ENCODE assay signal across 9 mouse cellular contexts in genomic region chr10:66914288-66914975, GRCm38 (mm10).
DNase-seq lines count a peak whose midpoint lies in the region; ATAC-seq and TF ChIP-seq lines count a peak whose summit lies in the region.
"Had no signal": no experiment of that assay in that cellular context is flagged by ENCODE, and none has a peak within 500 bp of the region (broad histone marks: within the 10 kb centered on the region; RNA-seq: fewer than 3 reads in every experiment).

No protein-coding gene starts in this region.

- 50% methylated on average over 12 of the region's 12 CpGs for WGBS in lung, embryonic 16.5 days
- 75% methylated on average over 12 of the region's 12 CpGs for WGBS in lung, adult 2 months
- 31% methylated on average over 12 of the region's 12 CpGs for WGBS in forebrain, embryonic 13.5 days
- WGBS in intestine, embryonic 16.5 days, result 45% methylated on average over 12 of the region's 12 CpGs

- H3K4me1 ChIP-seq in lung, embryonic 16.5 days (replicated peaks; ENCODE audit: control insufficient read depth, insufficient read depth, low read length), result peaks cover 18% of the 10 kb centered on the region; the same call in 1 of the 2 replicates
- H3K4me1 ChIP-seq in lung, adult 2 months (ENCODE audit: control insufficient read depth, insufficient read depth, low read length), result peaks cover 8% of the 10 kb centered on the region
- H3K4me1 ChIP-seq in forebrain, embryonic 13.5 days, result peaks cover 45% of the 10 kb centered on the region
- peaks cover 32% of the 10 kb centered on the region for H3K4me1 ChIP-seq in intestine, embryonic 16.5 days (ENCODE audit: control insufficient read depth, insufficient read depth, low read length)

- H3K36me3 ChIP-seq in lung, embryonic 16.5 days (ENCODE audit: control insufficient read depth, insufficient read depth, low read length), result no peaks in the 10 kb centered on the region
- no peaks in the 10 kb centered on the region for H3K36me3 ChIP-seq in forebrain, embryonic 13.5 days (ENCODE audit: poor library complexity, severe bottlenecking)
- no peaks in the 10 kb centered on the region for H3K36me3 ChIP-seq in intestine, embryonic 16.5 days (ENCODE audit: control insufficient read depth, insufficient read depth, low read length)

- H3K9me3 ChIP-seq in lung, embryonic 16.5 days (ENCODE audit: control insufficient read depth, low read length), result no peaks in the 10 kb centered on the region
- H3K9me3 ChIP-seq in forebrain, embryonic 13.5 days (replicated peaks), result no peaks in the 10 kb centered on the region
- no peaks in the 10 kb centered on the region for H3K9me3 ChIP-seq in intestine, embryonic 16.5 days (ENCODE audit: control insufficient read depth, low read length)

- no peak for TF ChIP-seq POLR2A in lung, adult 2 months (IDR thresholded peaks at IDR 0.05; ENCODE audit: borderline replicate concordance, extremely low read depth, low read depth, low read length)

- no peak overlapping the region for H3K27ac ChIP-seq in lung, embryonic 16.5 days (ENCODE audit: low read length)
- H3K27ac ChIP-seq in forebrain, embryonic 13.5 days, result no peak overlapping the region; the same call in 1 of the 2 replicates
- no peak overlapping the region for H3K27ac ChIP-seq in intestine, embryonic 16.5 days (ENCODE audit: low read length)

- no peaks in the 10 kb centered on the region for H3K27me3 ChIP-seq in lung, embryonic 16.5 days (ENCODE audit: control insufficient read depth, insufficient read depth, low read depth, low read length)
- no peaks in the 10 kb centered on the region for H3K27me3 ChIP-seq in forebrain, embryonic 13.5 days
- no peaks in the 10 kb centered on the region for H3K27me3 ChIP-seq in intestine, embryonic 16.5 days (replicated peaks; ENCODE audit: control insufficient read depth, insufficient read depth, low read length)

- no peak for ATAC-seq in lung, embryonic 16.5 days (ENCODE audit: low read depth)
- no peak for ATAC-seq in forebrain, embryonic 13.5 days
- no peak for ATAC-seq in erythroblast, adult 5-6 weeks (replicated peaks; ENCODE audit: low FRiP score, poor library complexity, severe bottlenecking)
- no peak for ATAC-seq in intestine, embryonic 16.5 days

- H3K9ac ChIP-seq in lung, embryonic 16.5 days (ENCODE audit: low read length), result no peak overlapping the region
- H3K9ac ChIP-seq in forebrain, embryonic 13.5 days, result no peak overlapping the region
- no peak overlapping the region for H3K9ac ChIP-seq in intestine, embryonic 16.5 days (ENCODE audit: low read depth, low read length)

- 0 out of 2 replicates have a peak overlapping the region, but pooled peaks have one; percentile 12 for H3K4me2 ChIP-seq in lung, embryonic 16.5 days (ENCODE audit: low read depth, low read length)
- H3K4me2 ChIP-seq in forebrain, embryonic 13.5 days, result peak overlapping the region; percentile 5; the same call in 1 of the 2 replicates
- no peak overlapping the region for H3K4me2 ChIP-seq in intestine, embryonic 16.5 days (ENCODE audit: low read depth, low read length)

- no peak for DNase-seq in lung, adult 2 months
- DNase-seq in kidney, postnatal 36 days, result peak; percentile 47 to 60
- peak; percentile 34 for DNase-seq in yolk sac, embryonic 10.5 days (ENCODE audit: low spot score)
- no peak for DNase-seq in gastrocnemius, postnatal 14 days

- H3K4me3 ChIP-seq in lung, embryonic 16.5 days (ENCODE audit: low read length), result no peak overlapping the region
- H3K4me3 ChIP-seq in lung, adult 2 months (replicated peaks; ENCODE audit: extremely low read depth, low read depth, low read length), result no peak overlapping the region
- H3K4me3 ChIP-seq in forebrain, embryonic 13.5 days, result no peak overlapping the region
- no peak overlapping the region for H3K4me3 ChIP-seq in intestine, embryonic 16.5 days (ENCODE audit: low read length)
- H3K4me3 ChIP-seq: megakaryocyte, embryonic 14.5 days had no signal

- TF ChIP-seq CTCF in lung, adult 2 months (IDR thresholded peaks at IDR 0.05; ENCODE audit: insufficient read depth, low read length), result no peak

- intact Hi-C loops in gastrocnemius, postnatal 14 days (cut with DNase I; ENCODE audit: low total_unique reads), result loop anchor here (10.0 kb wide), 1 partner anchor 310 kb away; no protein-coding TSS in a partner anchor

Comparison
In these comparisons a context has a peak if more than half of its experiments do, and no peak if none do; other contexts are left out.
1. DNase-seq: peak in kidney, postnatal 36 days (2 of 2) and yolk sac, embryonic 10.5 days (single experiment); none in lung, adult 2 months (single experiment) and gastrocnemius, postnatal 14 days (single experiment).